Mouse (Mus musculus): ENCODE data around the gene Fmnl3. TPM values are rescaled to one million over a fixed set of nuclear protein-coding genes. Genes with fewer than 3 reads are reported as not detected.

Gene Fmnl3
- 10 to 100 TPM; 15.5 to 17.2 TPM for total RNA-seq (2021)
- long read RNA-seq, experiment 1, full-length matches to known transcripts: 19 of 25 reads
- long read RNA-seq, experiment 1, partial matches to known transcripts: 1 of 25 reads
- long read RNA-seq, experiment 1, other reads (novel, unspliced or antisense): 5 of 25 reads
- long read RNA-seq, experiment 2, full-length matches to known transcripts: 7 of 15 reads
- long read RNA-seq, experiment 2, partial matches to known transcripts: 7 of 15 reads
- long read RNA-seq, experiment 2, other reads (novel, unspliced or antisense): 1 of 15 reads

DNA sequence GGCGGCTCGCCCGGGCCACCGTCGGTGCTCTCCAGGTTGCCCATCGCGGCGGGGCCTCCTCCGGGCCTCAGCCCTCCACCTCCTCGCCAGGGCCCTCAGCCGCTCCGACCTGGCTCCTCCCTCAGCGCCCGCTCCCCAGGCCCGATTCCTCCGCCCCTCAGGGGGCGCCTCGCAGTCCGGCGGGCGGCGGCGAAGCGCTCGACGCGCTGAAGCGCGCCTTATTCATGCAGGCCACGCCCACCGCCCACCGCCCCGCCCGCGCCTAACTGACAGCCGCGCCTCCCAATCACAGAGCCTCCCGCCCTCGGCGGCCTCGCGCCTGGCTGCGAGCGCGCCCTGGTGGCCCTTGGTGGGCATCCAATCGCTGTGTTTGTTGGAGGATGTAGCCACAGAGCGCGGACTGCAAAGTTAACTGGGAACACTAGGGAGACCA lies at the start of gene Fmnl3:
Gene Fmnl3 (minus strand): TSS at position 224 of the 433 bp plus-strand sequence.
- DNase-seq (ENCODE audit: low spot score in 2 of 2): peak; percentile 98 to 99

DNA sequence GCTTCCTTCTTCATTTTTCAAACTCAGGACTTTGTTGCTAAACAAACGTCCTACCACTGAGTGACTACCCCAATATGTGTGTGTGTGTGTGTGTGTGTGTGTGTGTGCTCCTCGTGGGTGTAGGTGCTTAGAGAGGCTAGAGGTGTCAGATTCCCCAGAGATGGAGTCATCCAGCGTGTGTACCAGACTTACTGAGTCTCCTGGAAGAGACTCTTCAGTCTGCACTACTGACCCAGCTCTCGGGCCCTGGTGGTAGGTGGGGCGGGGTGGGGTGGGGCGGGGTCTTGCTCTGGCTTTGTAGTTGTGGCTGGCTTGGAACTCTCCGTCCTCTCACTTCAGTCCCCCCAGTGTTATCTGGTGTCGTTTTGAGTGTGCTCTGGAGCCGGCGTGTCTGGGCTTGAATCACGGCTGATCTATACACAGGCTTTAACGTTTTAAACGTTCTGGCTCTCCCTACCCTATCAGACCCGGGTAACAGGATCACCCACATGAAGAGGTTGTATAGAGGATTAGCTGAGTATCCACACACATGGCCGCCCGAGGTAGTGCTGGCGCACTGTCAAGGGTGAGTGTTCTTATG lies 47.5 kb upstream of the Fmnl3 start:
- DNase-seq (ENCODE audit: low spot score in 2 of 2): no peak

DNA sequence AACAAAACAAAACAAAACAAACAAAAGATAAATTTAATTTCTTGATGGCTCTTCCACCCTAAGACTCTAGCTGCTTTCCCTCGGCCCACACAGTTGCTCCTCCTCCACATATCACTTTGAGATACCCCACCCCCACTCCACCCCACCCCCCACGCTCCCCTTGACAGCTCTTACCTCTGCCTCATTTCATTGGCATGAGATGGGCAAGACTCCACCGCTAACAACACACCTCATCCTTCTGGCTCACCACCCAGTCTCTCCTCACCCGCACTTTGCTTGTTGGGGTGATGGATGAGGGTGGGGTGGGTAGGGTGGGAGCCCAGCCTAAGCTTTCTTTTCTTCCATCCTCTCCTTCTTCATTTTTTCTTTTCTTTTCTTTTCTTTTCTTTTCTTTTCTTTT lies 46.7 kb upstream of the Fmnl3 start:
- DNase-seq (ENCODE audit: low spot score in 2 of 2): no peak

- DNase-seq (ENCODE audit: low spot score in 2 of 2): peak; percentile 78 to 82
These were observed 46.1 kb upstream of the Fmnl3 start for GRCm38 (mm10) chr15:99416348-99416882.

DNA sequence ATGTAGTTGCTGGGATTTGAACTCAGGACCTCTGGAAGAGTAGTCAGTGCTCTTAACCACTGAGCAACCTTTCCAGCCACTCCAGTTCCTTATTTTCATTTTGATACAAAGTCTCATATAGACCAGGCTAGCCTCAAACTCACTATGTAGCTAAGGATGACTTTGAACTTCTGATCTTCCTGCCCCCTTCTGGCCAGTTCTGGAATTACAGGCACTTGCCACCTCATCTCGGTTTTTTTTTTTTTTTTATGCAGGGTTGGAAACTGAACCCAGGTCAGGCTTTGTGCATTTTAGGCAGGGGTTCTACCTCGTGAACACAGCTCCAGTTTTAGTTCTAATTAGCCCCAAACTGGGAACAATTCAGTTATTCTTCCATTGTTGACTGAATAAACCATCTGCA lies 45.5 kb upstream of the Fmnl3 start:
- peak; percentile 51 to 66 for DNase-seq (ENCODE audit: low spot score in 2 of 2)

DNA sequence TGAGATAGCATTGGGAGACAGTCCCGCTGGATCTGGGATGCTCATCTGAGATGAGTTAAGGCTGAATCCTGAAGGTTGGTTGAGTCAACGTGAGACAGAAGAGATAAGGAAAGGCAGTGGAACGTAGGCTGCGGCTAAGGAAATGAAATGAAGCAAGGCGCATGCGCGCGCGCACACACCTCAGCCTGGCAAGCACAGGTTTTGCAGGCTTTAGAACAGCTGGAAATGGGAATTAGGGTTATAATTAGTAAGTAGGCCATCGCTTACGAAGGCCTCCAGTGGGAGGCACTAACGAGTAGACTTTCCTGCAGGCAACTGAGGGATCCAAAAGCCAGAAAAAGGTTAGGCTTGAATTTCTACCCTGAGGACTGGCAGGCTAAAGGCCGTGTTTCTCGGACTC lies 41.5 kb upstream of the Fmnl3 start:
- DNase-seq (ENCODE audit: low spot score in 2 of 2): no peak

GRCm38 (mm10) chr15:99408845-99409244 lies 38.6 kb upstream of the Fmnl3 start:
- DNase-seq (ENCODE audit: low spot score in 2 of 2): no peak

- DNase-seq (ENCODE audit: low spot score in 2 of 2): no peak
These were observed 36.8 kb upstream of the Fmnl3 start for GRCm38 (mm10) chr15:99406986-99407570.

DNA sequence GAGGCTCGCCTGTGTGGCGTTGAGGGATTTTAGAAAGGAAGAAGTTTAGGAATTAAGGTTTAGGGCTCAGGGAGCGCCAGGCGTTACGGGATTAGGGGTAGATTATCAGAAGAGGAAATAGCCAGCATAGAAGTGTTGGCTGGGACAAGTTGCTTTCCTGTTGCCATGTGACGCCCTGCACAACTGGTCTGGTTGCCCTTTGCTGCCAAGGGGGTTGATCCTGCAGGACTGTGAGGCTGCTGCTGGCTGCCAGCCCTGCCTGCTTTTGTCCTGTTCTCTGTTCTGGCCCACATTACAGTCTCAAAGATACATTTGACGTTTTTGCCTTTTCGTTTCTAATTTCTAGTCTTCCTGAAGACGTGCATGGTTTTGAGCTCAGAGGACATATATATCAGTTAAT lies 34.9 kb upstream of the Fmnl3 start:
- no peak for DNase-seq (ENCODE audit: low spot score in 2 of 2)

- DNase-seq (ENCODE audit: low spot score in 2 of 2): no peak
These were observed 33.0 kb upstream of the Fmnl3 start for GRCm38 (mm10) chr15:99403159-99403889.

GRCm38 (mm10) chr15:99400602-99401001 lies 30.3 kb upstream of the Fmnl3 start:
- DNase-seq (ENCODE audit: low spot score in 2 of 2): no peak

DNA sequence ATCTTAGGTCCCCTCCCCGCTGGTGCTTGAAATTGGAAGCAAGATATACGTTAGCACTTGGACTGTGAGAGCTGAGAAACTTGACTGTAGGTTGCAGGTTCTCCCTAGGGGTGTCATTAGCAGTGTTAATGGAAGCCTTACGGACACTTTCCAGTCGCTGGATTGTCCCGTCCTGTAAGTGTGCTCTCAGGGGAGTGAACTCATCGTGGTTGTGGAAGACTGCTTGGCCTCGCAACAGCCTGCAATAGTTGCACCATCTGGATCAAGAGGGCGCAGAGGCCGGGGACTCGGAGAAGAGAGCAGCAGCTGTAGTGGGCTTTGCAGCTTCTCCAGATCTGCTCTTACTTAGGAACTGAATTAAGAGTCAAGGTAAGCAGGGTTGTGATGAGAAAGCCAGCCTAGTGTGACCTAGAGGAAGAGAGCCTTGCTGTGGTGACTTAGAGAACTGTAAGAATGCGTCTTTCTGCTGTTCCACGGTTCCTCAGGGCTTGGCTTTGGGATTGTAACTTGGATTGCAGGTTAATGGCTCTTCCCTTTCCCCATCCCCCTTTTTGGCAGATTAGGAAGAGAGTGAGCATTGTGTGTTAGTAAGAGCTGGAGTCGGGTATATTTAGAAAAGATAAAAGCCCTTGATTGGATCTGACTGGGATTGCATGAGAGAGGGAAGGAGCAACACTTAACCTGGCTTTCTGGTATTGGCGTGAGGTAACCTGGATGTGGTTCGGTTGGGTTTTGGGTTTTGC lies 29.4 kb upstream of the Fmnl3 start:
- DNase-seq (ENCODE audit: low spot score in 2 of 2): no peak

GRCm38 (mm10) chr15:99397622-99398021 lies 27.3 kb upstream of the Fmnl3 start:
- no peak for DNase-seq (ENCODE audit: low spot score in 2 of 2)

GRCm38 (mm10) chr15:99396875-99397274 lies 26.6 kb upstream of the Fmnl3 start:
- no peak for DNase-seq (ENCODE audit: low spot score in 2 of 2)

DNA sequence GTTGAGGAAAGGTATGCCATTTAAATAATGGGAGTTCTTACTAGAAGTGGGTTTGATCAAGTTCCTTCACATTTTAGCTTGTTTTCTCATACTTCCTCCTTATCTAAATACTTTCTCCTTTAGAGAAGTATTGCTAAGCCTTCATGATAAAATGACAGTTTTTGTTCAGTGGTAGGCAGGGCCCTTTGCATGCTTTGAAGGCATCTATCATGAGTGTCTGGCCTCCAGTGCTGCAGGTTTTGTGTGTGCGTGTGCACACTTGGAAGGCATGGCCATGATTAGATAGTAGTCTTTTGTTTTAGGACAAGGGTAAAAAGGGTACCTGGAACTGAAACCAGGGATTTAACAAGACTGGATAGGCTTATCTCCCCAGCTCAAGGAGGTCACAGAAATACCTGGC lies 26.2 kb upstream of the Fmnl3 start:
- DNase-seq (ENCODE audit: low spot score in 2 of 2): no peak

GRCm38 (mm10) chr15:99393386-99394252 lies 23.3 kb upstream of the Fmnl3 start:
- no peak for DNase-seq (ENCODE audit: low spot score in 2 of 2)

DNA sequence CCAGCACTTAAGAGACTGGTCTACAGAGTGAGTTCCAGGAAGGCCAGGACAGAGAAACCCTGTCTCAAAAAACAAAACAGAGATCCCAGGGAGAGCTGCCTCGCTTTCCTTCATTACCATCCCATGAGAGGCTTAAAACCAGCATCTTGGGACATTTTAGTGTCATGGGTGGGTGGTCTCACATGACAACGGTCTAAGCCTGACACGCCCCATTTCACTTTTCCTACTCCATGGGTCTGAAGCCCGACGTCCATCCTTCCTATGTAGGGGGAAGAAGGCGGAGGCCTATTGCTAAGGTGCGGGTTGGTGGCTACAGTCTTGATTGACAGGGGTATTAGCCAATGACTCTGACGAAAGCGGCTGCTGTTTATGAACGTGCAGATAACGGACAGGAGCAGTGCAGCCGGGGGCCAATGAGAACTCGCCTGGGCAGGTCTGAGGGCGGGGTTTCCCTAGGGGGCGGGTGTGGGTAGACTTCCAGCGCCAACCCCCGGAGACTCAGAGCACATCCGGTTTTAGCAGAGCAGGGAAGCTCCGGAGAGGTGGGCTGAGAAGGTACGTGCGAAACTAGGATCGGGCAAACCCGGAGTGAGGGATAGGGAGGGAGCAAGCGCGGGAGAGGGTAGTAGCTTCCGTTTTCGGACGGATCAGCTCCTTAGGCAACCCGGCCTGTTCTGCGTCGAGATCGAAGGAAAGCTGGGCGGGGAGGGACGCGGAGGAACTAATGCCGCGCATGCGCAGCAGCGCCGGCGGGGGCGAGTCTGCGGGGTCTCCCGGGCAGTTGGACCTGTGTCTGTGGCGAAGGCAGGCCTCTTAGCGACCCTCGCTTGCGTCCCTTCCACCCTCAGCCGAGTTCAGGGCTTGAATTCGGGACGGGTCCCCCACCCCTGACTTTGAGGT lies 22.5 kb upstream of the Fmnl3 start, which contains the start of gene Tmbim6:
Gene Tmbim6 (plus strand): TSS at position 397 of the 900 bp plus-strand sequence.
- peak; percentile 92 to 95 for DNase-seq (ENCODE audit: low spot score in 2 of 2)

DNA sequence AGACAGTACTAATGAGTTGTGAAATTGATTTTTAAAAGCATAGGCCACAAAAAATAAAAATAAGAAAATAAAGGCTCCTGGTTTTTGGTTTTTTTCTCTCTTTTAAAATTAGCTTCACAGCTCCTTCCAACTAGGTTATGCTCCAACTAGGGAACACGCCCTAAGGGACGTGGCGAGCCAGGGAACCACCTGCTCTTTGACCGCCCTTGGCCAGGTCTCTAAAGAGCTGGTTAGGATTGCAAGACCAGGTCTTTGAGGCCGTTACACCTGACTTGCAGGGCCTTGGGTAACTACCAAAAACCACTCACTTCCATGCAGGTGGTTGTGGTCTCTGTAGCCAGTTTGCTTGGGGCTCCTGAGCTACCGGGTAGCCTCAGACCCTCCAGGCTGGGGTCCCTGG lies 21.7 kb upstream of the Fmnl3 start:
- DNase-seq (ENCODE audit: low spot score in 2 of 2): no peak

Data from adrenal gland, adult 18-20 months (tissue).